Mouse (Mus musculus): ENCODE results near the gene Axin2.

DNA sequence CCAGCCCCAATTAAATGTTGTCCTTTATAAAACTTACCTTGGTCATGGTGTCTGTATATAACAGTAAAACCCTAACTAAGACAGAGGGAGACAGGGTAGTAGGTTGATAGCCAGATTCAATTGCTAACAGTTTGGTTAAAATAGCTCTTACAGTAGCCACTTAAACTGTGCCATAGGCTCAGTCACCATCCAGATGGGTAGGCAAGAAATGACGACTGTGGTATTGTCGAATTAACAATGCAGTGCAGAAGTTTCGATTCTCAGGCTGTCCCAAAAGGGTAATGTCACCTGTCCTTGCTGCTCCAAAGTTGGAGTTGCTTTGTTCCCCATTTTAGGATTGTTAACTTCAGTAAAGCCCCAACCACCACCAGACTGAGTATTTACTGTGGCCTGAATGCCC, 48.4 kb upstream of the Axin2 start:
- TF ChIP-seq POLR2A (IDR thresholded peaks at IDR 0.05; ENCODE audit: borderline replicate concordance, control insufficient read depth, low read depth, low read length) (no peak), CTCF (IDR thresholded peaks at IDR 0.05; ENCODE audit: control insufficient read depth, insufficient read depth, low read length) (no peak)

All from bone marrow, adult 2 months (tissue).